Comparison of ENCODE assay signal across 13 mouse cellular contexts in genomic region chr11:103355251-103355650, GRCm38 (mm10). TPM values are rescaled to one million over a fixed set of nuclear protein-coding genes. Genes with fewer than 3 reads are reported as not detected.
DNase-seq lines count a peak whose midpoint lies in the region; ATAC-seq and TF ChIP-seq lines count a peak whose summit lies in the region.
"Had no signal": no experiment of that assay in that cellular context is flagged by ENCODE, and none has a peak within 500 bp of the region (broad histone marks: within the 10 kb centered on the region; RNA-seq: fewer than 3 reads in every experiment).

No protein-coding gene starts in this region.

- no peak overlapping the region for H3K4me2 ChIP-seq in limb, embryonic 11.5 days (ENCODE audit: low read depth, severe bottlenecking)
- H3K4me2 ChIP-seq in intestine, embryonic 16.5 days (ENCODE audit: low read depth, low read length): peak overlapping the region; percentile 59
- H3K4me2 ChIP-seq: hindbrain, embryonic 12.5 days had no signal

- no peak for ATAC-seq in limb, embryonic 11.5 days (ENCODE audit: insufficient number of reproducible peaks, low FRiP score, low TSS enrichment, low read depth)
- peak; percentile 28; the same call in 1 of the 2 replicates for ATAC-seq in intestine, embryonic 16.5 days

- H3K36me3 ChIP-seq in limb, embryonic 11.5 days (ENCODE audit: control insufficient read depth, insufficient read depth, low read length): no peaks in the 10 kb centered on the region
- no peaks in the 10 kb centered on the region for H3K36me3 ChIP-seq in limb, embryonic 10.5 days
- peaks cover 13% of the 10 kb centered on the region for H3K36me3 ChIP-seq in intestine, embryonic 16.5 days (ENCODE audit: control insufficient read depth, insufficient read depth, low read length)
- H3K36me3 ChIP-seq: hindbrain, embryonic 12.5 days; liver, embryonic 15.5 days had no signal

- no peaks in the 10 kb centered on the region; the same call in 1 of the 2 replicates for H3K9me3 ChIP-seq in limb, embryonic 11.5 days (ENCODE audit: control insufficient read depth, low read length)
- H3K9me3 ChIP-seq in limb, embryonic 10.5 days (replicated peaks): no peaks in the 10 kb centered on the region
- peaks cover 9% of the 10 kb centered on the region for H3K9me3 ChIP-seq in intestine, embryonic 16.5 days (ENCODE audit: control insufficient read depth, low read length)
- H3K9me3 ChIP-seq: liver, embryonic 15.5 days had no signal

- DNase-seq in limb, embryonic 11.5 days (ENCODE audit: low spot score): peak; percentile 26
- DNase-seq in limb, embryonic 10.5 days (ENCODE audit: low spot score): no peak
- DNase-seq in brain, embryonic 14.5 days (ENCODE audit: low read depth): peak; percentile 68
- DNase-seq in kidney, postnatal 14 days: peak; percentile 89
- DNase-seq in ovary, postnatal 36 days (ENCODE audit: low spot score): no peak
- no peak for DNase-seq in gastrocnemius, adult 18-20 months (ENCODE audit: low spot score)
- DNase-seq in right cerebral cortex, postnatal 10 days (ENCODE audit: low spot score in 2 of 2): no peak
- DNase-seq: cerebellum, postnatal 25 days; thymus, postnatal 14 days had no signal

- no peak for TF ChIP-seq CTCF in brain, embryonic 14.5 days (IDR thresholded peaks at IDR 0.05; ENCODE audit: borderline replicate concordance, extremely low read depth, insufficient read depth, insufficient read length)

- 28% methylated on average over 11 of the region's 11 CpGs for WGBS in limb, embryonic 11.5 days
- WGBS in limb, embryonic 10.5 days: 27% methylated on average over 11 of the region's 11 CpGs
- WGBS in intestine, embryonic 16.5 days: 20% methylated on average over 11 of the region's 11 CpGs

- no peak overlapping the region for H3K9ac ChIP-seq in limb, embryonic 11.5 days (ENCODE audit: low read length)
- peak overlapping the region; percentile 67 for H3K9ac ChIP-seq in intestine, embryonic 16.5 days (ENCODE audit: low read depth, low read length)
- H3K9ac ChIP-seq: hindbrain, embryonic 12.5 days; liver, embryonic 15.5 days had no signal

- no peak for TF ChIP-seq POLR2A in brain, embryonic 14.5 days (IDR thresholded peaks at IDR 0.05; ENCODE audit: borderline replicate concordance, extremely low read depth, insufficient read depth, insufficient read length, poor library complexity, severe bottlenecking)

- peaks cover 34% of the 10 kb centered on the region for H3K27me3 ChIP-seq in limb, embryonic 11.5 days (ENCODE audit: control insufficient read depth, insufficient read depth, low read length)
- H3K27me3 ChIP-seq in limb, embryonic 10.5 days (ENCODE audit: low read depth, poor library complexity, severe bottlenecking): peaks cover 64% of the 10 kb centered on the region
- H3K27me3 ChIP-seq in intestine, embryonic 16.5 days (replicated peaks; ENCODE audit: control insufficient read depth, insufficient read depth, low read length): peaks cover 4% of the 10 kb centered on the region; the same call in 1 of the 2 replicates

- 0 out of 2 replicates have a peak, but pooled peaks cover 5% of the 10 kb centered on the region for H3K4me1 ChIP-seq in limb, embryonic 11.5 days (ENCODE audit: control insufficient read depth, insufficient read depth, low read length)
- H3K4me1 ChIP-seq in limb, embryonic 10.5 days: peaks cover 27% of the 10 kb centered on the region
- peaks cover 26% of the 10 kb centered on the region for H3K4me1 ChIP-seq in intestine, embryonic 16.5 days (ENCODE audit: control insufficient read depth, insufficient read depth, low read length)

- H3K27ac ChIP-seq in limb, embryonic 11.5 days (replicated peaks; ENCODE audit: low read depth, low read length): no peak overlapping the region
- H3K27ac ChIP-seq in limb, embryonic 10.5 days: no peak overlapping the region
- peak overlapping the region; percentile 81 for H3K27ac ChIP-seq in intestine, embryonic 16.5 days (ENCODE audit: low read length)
- H3K27ac ChIP-seq: hindbrain, embryonic 12.5 days; liver, embryonic 15.5 days had no signal

- H3K4me3 ChIP-seq in limb, embryonic 11.5 days (ENCODE audit: low read depth, low read length): no peak overlapping the region
- H3K4me3 ChIP-seq in limb, embryonic 10.5 days: no peak overlapping the region
- peak overlapping the region; percentile 55 for H3K4me3 ChIP-seq in intestine, embryonic 16.5 days (ENCODE audit: low read length)
- H3K4me3 ChIP-seq: erythroblast, embryonic 14.5 days; hindbrain, embryonic 12.5 days; liver, embryonic 15.5 days had no signal

RNA-seq across cellular contexts. Expression of gene Arhgap27, which starts 8.2 kb away (rescaled TPM):
- polyA plus RNA-seq in limb, embryonic 11.5 days (2014; fragmentation: Nextera tagmentation; extraction: Ambion mirVana): 4.7 TPM in 2 replicates
- 5.3 and 8.2 TPM in 2 replicates for polyA plus RNA-seq in limb, embryonic 10.5 days (2016; fragmentation: Nextera tagmentation; extraction: Ambion mirVana)
- polyA plus RNA-seq in brain, embryonic 14.5 days (2012; rRNA removed): 6.7 and 7.0 TPM in 2 replicates
- 40.2 and 42.3 TPM in 2 replicates for polyA plus RNA-seq in intestine, embryonic 16.5 days (2015; fragmentation: Nextera tagmentation; extraction: Ambion mirVana)
- 1 to 10 TPM; 6.1 to 6.8 TPM for total RNA-seq in gastrocnemius, adult 18-20 months (2021)

RNA-seq across cellular contexts. Expression of gene Plekhm1, which starts 57.2 kb away (rescaled TPM):
- polyA plus RNA-seq in limb, embryonic 11.5 days (2014; fragmentation: Nextera tagmentation; extraction: Ambion mirVana): 7.9 and 8.9 TPM in 2 replicates
- 7.6 and 8.2 TPM in 2 replicates for polyA plus RNA-seq in limb, embryonic 10.5 days (2016; fragmentation: Nextera tagmentation; extraction: Ambion mirVana)
- polyA plus RNA-seq in brain, embryonic 14.5 days (2012; rRNA removed): 16.9 and 17.4 TPM in 2 replicates
- 6.1 and 7.0 TPM in 2 replicates for polyA plus RNA-seq in intestine, embryonic 16.5 days (2015; fragmentation: Nextera tagmentation; extraction: Ambion mirVana)
- 10 to 100 TPM; 14.8 to 16.4 TPM for total RNA-seq in gastrocnemius, adult 18-20 months (2021)

Comparison
In these comparisons a context has a peak if more than half of its experiments do, and no peak if none do; other contexts are left out.
1. DNase-seq: peak in limb, embryonic 11.5 days (single experiment), brain, embryonic 14.5 days (single experiment) and kidney, postnatal 14 days (single experiment); none in limb, embryonic 10.5 days (single experiment), ovary, postnatal 36 days (single experiment), gastrocnemius, adult 18-20 months (single experiment) and right cerebral cortex, postnatal 10 days (0 of 2).